Mouse (Mus musculus): ENCODE results near the gene Csmd2.

GRCm38 (mm10) chr4:128153144-128153543 lies 165.5 kb downstream of the Csmd2 start:
- TF ChIP-seq POLR2A (IDR thresholded peaks at IDR 0.05; ENCODE audit: low read depth, low read length) = no peak
- no peak for TF ChIP-seq CTCF (conservative IDR thresholded peaks at IDR 0.05; ENCODE audit: insufficient read depth, insufficient read length, low read depth, low read length)
